Mouse (Mus musculus): ENCODE measurements around the gene Pla2g2c. TPM values are rescaled to one million over a fixed set of nuclear protein-coding genes. Genes with fewer than 3 reads are reported as not detected.

The Pla2g2c gene
- polyA plus RNA-seq, 1 experiment from 2014 or later = 0.30 TPM

DNA sequence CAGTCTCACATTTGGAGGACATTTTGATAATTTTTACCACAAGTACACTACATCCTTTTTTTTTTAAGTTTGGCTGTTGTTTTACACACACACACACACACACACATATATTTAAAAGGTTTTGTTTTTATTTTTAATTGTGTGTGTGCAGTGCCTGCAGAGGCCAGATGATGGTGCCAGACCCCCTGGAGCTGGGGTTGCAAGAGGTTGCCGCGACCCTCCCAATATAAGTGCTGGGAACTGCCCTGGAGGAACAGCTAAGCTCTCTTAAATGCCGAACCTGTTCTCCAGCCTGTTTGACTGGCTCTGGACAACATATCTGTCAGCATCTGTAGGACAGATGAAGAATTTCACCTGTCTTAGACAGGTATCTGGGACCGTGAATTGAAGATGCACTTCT is 20.4 kb upstream of the Pla2g2c start:
- H3K4me1 ChIP-seq (replicated peaks; ENCODE audit: control insufficient read depth, insufficient read depth, low read length) = no peaks in the 10 kb centered on the region
- no peaks in the 10 kb centered on the region for H3K9me3 ChIP-seq (ENCODE audit: control insufficient read depth, low read length)
- H3K27ac ChIP-seq (ENCODE audit: low read length) = no peak overlapping the region
- 77% methylated on average over 4 of the region's 4 CpGs for WGBS
- H3K4me2 ChIP-seq (ENCODE audit: low read depth, low read length) = no peak overlapping the region
- H3K9ac ChIP-seq (ENCODE audit: low read length) = no peak overlapping the region
- ATAC-seq (ENCODE audit: low read depth) = no peak
- no peaks in the 10 kb centered on the region for H3K36me3 ChIP-seq (ENCODE audit: control insufficient read depth, insufficient read depth, low read length)
- H3K27me3 ChIP-seq (ENCODE audit: control insufficient read depth, insufficient read depth, low read depth, low read length) = no peaks in the 10 kb centered on the region
- H3K4me3 ChIP-seq (ENCODE audit: low read length) = no peak overlapping the region

DNA sequence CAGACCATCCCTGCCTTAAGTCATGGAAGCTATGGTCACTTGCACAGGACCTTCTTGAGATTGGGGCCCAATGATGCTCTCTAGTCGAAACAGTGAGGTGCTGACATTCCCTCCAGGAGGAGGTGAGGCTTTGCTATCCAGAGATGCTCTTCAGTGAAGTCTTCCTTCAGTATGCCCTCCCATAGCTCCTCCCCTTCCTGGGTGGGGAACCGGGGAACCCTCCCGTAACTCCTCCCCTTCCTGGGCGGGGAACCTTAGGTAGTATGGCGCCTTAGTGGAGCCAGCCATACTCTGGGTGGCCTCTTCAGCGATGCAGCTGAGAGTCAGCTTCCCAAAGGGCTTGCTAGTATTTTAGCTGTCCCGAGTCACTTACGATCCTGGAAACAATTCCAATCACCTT is 18.0 kb upstream of the Pla2g2c start:
- Histone ChIP-seq H3K4me1 (replicated peaks; ENCODE audit: control insufficient read depth, insufficient read depth, low read length) (no peaks in the 10 kb centered on the region), H3K36me3 (ENCODE audit: control insufficient read depth, insufficient read depth, low read length) (no peaks in the 10 kb centered on the region), H3K4me3 (ENCODE audit: low read length) (no peak overlapping the region), H3K27me3 (ENCODE audit: control insufficient read depth, insufficient read depth, low read depth, low read length) (no peaks in the 10 kb centered on the region), H3K27ac (ENCODE audit: low read length) (no peak overlapping the region), H3K9ac (ENCODE audit: low read length) (no peak overlapping the region), H3K4me2 (ENCODE audit: low read depth, low read length) (no peak overlapping the region), H3K9me3 (ENCODE audit: control insufficient read depth, low read length) (no peaks in the 10 kb centered on the region)
- no peak for ATAC-seq (ENCODE audit: low read depth)
- WGBS = 91% methylated on average over 8 of the region's 8 CpGs

- WGBS = 5% methylated on average over 7 of the region's 7 CpGs
- H3K9me3 ChIP-seq (ENCODE audit: control insufficient read depth, low read length) = no peaks in the 10 kb centered on the region
- H3K36me3 ChIP-seq (ENCODE audit: control insufficient read depth, insufficient read depth, low read length) = no peaks in the 10 kb centered on the region
- H3K4me3 ChIP-seq (ENCODE audit: low read length) = no peak overlapping the region
- no peak overlapping the region for H3K9ac ChIP-seq (ENCODE audit: low read length)
- no peaks in the 10 kb centered on the region for H3K4me1 ChIP-seq (replicated peaks; ENCODE audit: control insufficient read depth, insufficient read depth, low read length)
- no peak overlapping the region for H3K4me2 ChIP-seq (ENCODE audit: low read depth, low read length)
- no peaks in the 10 kb centered on the region for H3K27me3 ChIP-seq (ENCODE audit: control insufficient read depth, insufficient read depth, low read depth, low read length)
- ATAC-seq (ENCODE audit: low read depth) = peak; percentile 28; the same call in 1 of the 2 replicates
- H3K27ac ChIP-seq (ENCODE audit: low read length) = no peak overlapping the region
These were observed 16.0 kb upstream of the Pla2g2c start for GRCm38 (mm10) chr4:138708636-138709035.

DNA sequence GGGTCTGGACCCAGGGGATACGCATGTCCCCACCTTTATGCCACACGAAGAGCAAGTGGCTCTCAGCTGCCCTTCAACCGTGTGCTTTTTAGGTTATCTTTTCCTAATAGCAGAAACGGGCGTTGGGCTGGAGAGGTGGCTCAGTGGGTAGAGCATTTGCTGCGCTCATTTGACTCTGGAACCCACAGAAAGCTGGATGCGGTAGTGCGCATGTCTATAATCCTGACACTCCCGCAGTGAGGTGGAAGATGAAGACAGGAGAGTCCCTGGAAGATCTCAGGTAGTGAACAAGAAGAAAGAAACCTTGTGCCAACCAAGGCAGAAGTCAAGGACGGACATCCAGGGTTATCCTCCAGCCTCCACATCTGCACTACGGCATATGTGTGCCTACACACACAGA is 15.3 kb upstream of the Pla2g2c start:
- no peak overlapping the region for H3K27ac ChIP-seq (ENCODE audit: low read length)
- ATAC-seq (ENCODE audit: low read depth) = no peak
- H3K4me3 ChIP-seq (ENCODE audit: low read length) = no peak overlapping the region
- H3K4me1 ChIP-seq (replicated peaks; ENCODE audit: control insufficient read depth, insufficient read depth, low read length) = no peaks in the 10 kb centered on the region
- no peaks in the 10 kb centered on the region for H3K9me3 ChIP-seq (ENCODE audit: control insufficient read depth, low read length)
- 79% methylated on average over 11 of the region's 11 CpGs for WGBS
- no peaks in the 10 kb centered on the region for H3K36me3 ChIP-seq (ENCODE audit: control insufficient read depth, insufficient read depth, low read length)
- H3K27me3 ChIP-seq (ENCODE audit: control insufficient read depth, insufficient read depth, low read depth, low read length) = no peaks in the 10 kb centered on the region
- no peak overlapping the region for H3K9ac ChIP-seq (ENCODE audit: low read length)
- no peak overlapping the region for H3K4me2 ChIP-seq (ENCODE audit: low read depth, low read length)

- Histone ChIP-seq H3K4me2 (ENCODE audit: low read depth, low read length) (no peak overlapping the region), H3K9me3 (ENCODE audit: control insufficient read depth, low read length) (no peaks in the 10 kb centered on the region), H3K27me3 (ENCODE audit: control insufficient read depth, insufficient read depth, low read depth, low read length) (no peaks in the 10 kb centered on the region), H3K4me3 (ENCODE audit: low read length) (no peak overlapping the region), H3K36me3 (ENCODE audit: control insufficient read depth, insufficient read depth, low read length) (no peaks in the 10 kb centered on the region), H3K4me1 (replicated peaks; ENCODE audit: control insufficient read depth, insufficient read depth, low read length) (no peaks in the 10 kb centered on the region), H3K27ac (ENCODE audit: low read length) (no peak overlapping the region), H3K9ac (ENCODE audit: low read length) (no peak overlapping the region)
- 74% methylated on average over 7 of the region's 7 CpGs for WGBS
- no peak for ATAC-seq (ENCODE audit: low read depth)
These were observed 14.6 kb upstream of the Pla2g2c start for GRCm38 (mm10) chr4:138709944-138710343.

- Histone ChIP-seq H3K27me3 (ENCODE audit: control insufficient read depth, insufficient read depth, low read depth, low read length) (no peaks in the 10 kb centered on the region), H3K4me3 (ENCODE audit: low read length) (no peak overlapping the region), H3K36me3 (ENCODE audit: control insufficient read depth, insufficient read depth, low read length) (no peaks in the 10 kb centered on the region), H3K9me3 (ENCODE audit: control insufficient read depth, low read length) (no peaks in the 10 kb centered on the region), H3K9ac (ENCODE audit: low read length) (no peak overlapping the region), H3K27ac (ENCODE audit: low read length) (no peak overlapping the region), H3K4me1 (replicated peaks; ENCODE audit: control insufficient read depth, insufficient read depth, low read length) (no peaks in the 10 kb centered on the region), H3K4me2 (ENCODE audit: low read depth, low read length) (no peak overlapping the region)
- WGBS = 80% methylated on average over 11 of the region's 11 CpGs
- ATAC-seq (ENCODE audit: low read depth) = no peak
These were observed 14.0 kb upstream of the Pla2g2c start for GRCm38 (mm10) chr4:138710633-138711032.

DNA sequence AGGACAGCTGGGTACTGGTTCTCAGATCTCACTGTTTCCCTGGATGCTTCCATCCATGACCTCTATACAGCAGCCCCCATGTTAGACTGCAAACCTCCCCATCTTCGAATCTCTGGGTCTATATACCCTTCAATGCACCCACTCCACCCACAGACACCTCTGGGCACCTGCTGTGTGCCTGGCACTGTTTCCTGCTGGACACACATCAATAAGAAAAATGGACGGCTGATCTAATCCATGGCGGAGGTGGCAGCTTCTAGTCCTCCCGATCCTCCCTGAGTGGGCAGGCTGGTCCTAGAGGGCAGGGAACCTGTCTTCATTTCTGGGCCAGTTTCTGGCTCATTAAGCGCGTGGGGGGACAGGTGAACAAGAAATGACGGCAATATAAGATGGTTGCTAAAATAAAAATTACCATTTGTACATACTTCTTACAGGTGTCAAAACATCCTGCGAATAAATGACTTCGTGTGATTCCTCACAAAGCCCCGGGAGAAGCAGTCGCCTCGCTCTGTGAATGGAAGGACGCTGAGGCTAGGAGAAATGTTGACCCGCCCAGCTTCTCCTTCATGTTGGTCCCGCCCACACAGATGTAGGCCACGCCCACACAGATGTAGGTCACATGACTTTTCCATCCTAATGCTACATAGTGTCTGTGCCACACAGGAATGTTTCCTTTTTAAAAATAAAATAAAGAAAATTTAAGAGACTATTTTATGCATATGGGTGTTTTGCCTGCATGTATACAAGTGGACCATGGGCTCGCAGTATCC is 13.4 kb upstream of the Pla2g2c start:
- Histone ChIP-seq H3K4me3 (ENCODE audit: low read length) (no peak overlapping the region), H3K27ac (ENCODE audit: low read length) (no peak overlapping the region), H3K36me3 (ENCODE audit: control insufficient read depth, insufficient read depth, low read length) (no peaks in the 10 kb centered on the region), H3K4me2 (ENCODE audit: low read depth, low read length) (no peak overlapping the region), H3K4me1 (replicated peaks; ENCODE audit: control insufficient read depth, insufficient read depth, low read length) (no peaks in the 10 kb centered on the region), H3K9ac (ENCODE audit: low read length) (no peak overlapping the region), H3K9me3 (ENCODE audit: control insufficient read depth, low read length) (no peaks in the 10 kb centered on the region), H3K27me3 (ENCODE audit: control insufficient read depth, insufficient read depth, low read depth, low read length) (no peaks in the 10 kb centered on the region)
- WGBS = 59% methylated on average over 17 of the region's 17 CpGs
- ATAC-seq (ENCODE audit: low read depth) = no peak

DNA sequence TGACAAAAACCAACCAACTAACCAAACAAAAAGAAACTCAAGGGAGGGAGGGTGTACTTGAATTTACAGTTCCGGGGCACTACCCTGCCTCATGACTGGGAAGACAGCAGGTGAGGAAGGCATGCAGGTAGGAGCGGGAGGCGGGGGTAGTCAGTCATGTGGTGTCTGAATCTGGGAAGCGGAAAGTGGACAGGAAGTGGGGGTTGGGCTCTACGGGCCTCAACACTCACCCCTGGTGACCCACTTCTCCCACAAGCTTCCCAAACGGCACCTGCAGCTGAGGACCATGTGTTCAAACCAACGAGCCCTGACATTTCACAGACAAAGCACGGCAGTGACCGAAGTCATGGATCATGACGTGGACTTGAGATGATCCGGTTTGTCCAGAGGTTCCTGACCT is 12.5 kb upstream of the Pla2g2c start:
- H3K9me3 ChIP-seq (ENCODE audit: control insufficient read depth, low read length) = no peaks in the 10 kb centered on the region
- H3K36me3 ChIP-seq (ENCODE audit: control insufficient read depth, insufficient read depth, low read length) = no peaks in the 10 kb centered on the region
- H3K27me3 ChIP-seq (ENCODE audit: control insufficient read depth, insufficient read depth, low read depth, low read length) = no peaks in the 10 kb centered on the region
- no peak overlapping the region for H3K27ac ChIP-seq (ENCODE audit: low read length)
- no peak overlapping the region for H3K9ac ChIP-seq (ENCODE audit: low read length)
- no peak overlapping the region for H3K4me3 ChIP-seq (ENCODE audit: low read length)
- no peaks in the 10 kb centered on the region for H3K4me1 ChIP-seq (replicated peaks; ENCODE audit: control insufficient read depth, insufficient read depth, low read length)
- WGBS = 72% methylated on average over 11 of the region's 11 CpGs
- no peak overlapping the region for H3K4me2 ChIP-seq (ENCODE audit: low read depth, low read length)
- no peak for ATAC-seq (ENCODE audit: low read depth)

GRCm38 (mm10) chr4:138712621-138713020 is 12.0 kb upstream of the Pla2g2c start:
- H3K4me1 ChIP-seq (replicated peaks; ENCODE audit: control insufficient read depth, insufficient read depth, low read length) = no peaks in the 10 kb centered on the region
- 64% methylated on average over 8 of the region's 8 CpGs for WGBS
- H3K27ac ChIP-seq (ENCODE audit: low read length) = no peak overlapping the region
- H3K9ac ChIP-seq (ENCODE audit: low read length) = no peak overlapping the region
- no peak for ATAC-seq (ENCODE audit: low read depth)
- no peak overlapping the region for H3K4me3 ChIP-seq (ENCODE audit: low read length)
- no peaks in the 10 kb centered on the region for H3K27me3 ChIP-seq (ENCODE audit: control insufficient read depth, insufficient read depth, low read depth, low read length)
- H3K4me2 ChIP-seq (ENCODE audit: low read depth, low read length) = no peak overlapping the region
- no peaks in the 10 kb centered on the region for H3K9me3 ChIP-seq (ENCODE audit: control insufficient read depth, low read length)
- no peaks in the 10 kb centered on the region for H3K36me3 ChIP-seq (ENCODE audit: control insufficient read depth, insufficient read depth, low read length)

- no peak overlapping the region for H3K9ac ChIP-seq (ENCODE audit: low read length)
- H3K4me1 ChIP-seq (replicated peaks; ENCODE audit: control insufficient read depth, insufficient read depth, low read length) = no peaks in the 10 kb centered on the region
- H3K4me2 ChIP-seq (ENCODE audit: low read depth, low read length) = no peak overlapping the region
- WGBS = 53% methylated on average over 1 of the region's 1 CpGs
- H3K4me3 ChIP-seq (ENCODE audit: low read length) = no peak overlapping the region
- H3K36me3 ChIP-seq (ENCODE audit: control insufficient read depth, insufficient read depth, low read length) = no peaks in the 10 kb centered on the region
- H3K27me3 ChIP-seq (ENCODE audit: control insufficient read depth, insufficient read depth, low read depth, low read length) = no peaks in the 10 kb centered on the region
- ATAC-seq (ENCODE audit: low read depth) = no peak
- H3K9me3 ChIP-seq (ENCODE audit: control insufficient read depth, low read length) = no peaks in the 10 kb centered on the region
- no peak overlapping the region for H3K27ac ChIP-seq (ENCODE audit: low read length)
These were observed 10.4 kb upstream of the Pla2g2c start for GRCm38 (mm10) chr4:138714186-138714585.
